Mouse (Mus musculus) G1E (cell line): ENCODE measurements at regions not wholly inside any gene's neighbourhood (a gene's known extent, or its start where the extent isn't known, plus 50 kb on each side); places are given as distances from the start of the nearest gene placed in this dataset.

ENCODE experiments used
- ATAC-seq: 2 replicates; pipeline ENCODE4 v1.8.0; 2016; ENCODE audit warnings: mild to moderate bottlenecking; ENCODE audit not compliant: insufficient number of reproducible peaks, poor library complexity, low FRiP score, severe bottlenecking; ENCODE audit errors: extremely low read depth
- DNase-seq: peaks from one replicate; pipeline ENCODE4 v3.0.0; 2012; ENCODE audit warnings: low spot score
- H3K27me3 ChIP-seq: 2 replicates; pipeline ENCODE4 v1.6.1; 2012; ENCODE audit warnings: mild to moderate bottlenecking, low read length, inconsistent platforms; ENCODE audit not compliant: insufficient read depth
- H3K36me3 ChIP-seq: replicated peaks from 2 replicates; pipeline ENCODE3; 2012; ENCODE audit warnings: mild to moderate bottlenecking, inconsistent platforms
- H3K4me1 ChIP-seq: 2 replicates; pipeline ENCODE4 v1.6.1; 2012; ENCODE audit warnings: low read depth, low read length, inconsistent platforms, mixed read lengths; ENCODE audit not compliant: insufficient read depth
- H3K4me3 ChIP-seq: 2 replicates; pipeline ENCODE4 v1.5.1; 2012; ENCODE audit warnings: low read depth, mild to moderate bottlenecking, inconsistent platforms, low read length, moderate library complexity, mixed read lengths
- H3K9me3 ChIP-seq: replicated peaks from 2 replicates; pipeline ENCODE4 v1.6.1; 2012; ENCODE audit warnings: inconsistent platforms
- CTCF ChIP-seq: IDR thresholded peaks from 2 replicates; pipeline ENCODE4 v1.5.1; 2012; ENCODE audit warnings: low read depth, low read length, inconsistent platforms, mixed read lengths
- GATA1 ChIP-seq: IDR thresholded peaks from 2 replicates; pipeline ENCODE4 v1.6.1; 2012; ENCODE audit warnings: borderline replicate concordance, low read length, inconsistent platforms, mixed read lengths
- GATA2 ChIP-seq: IDR thresholded peaks from 2 replicates; pipeline ENCODE4 v1.6.1; 2012; ENCODE audit warnings: low read depth, low read length, inconsistent platforms, borderline replicate concordance
- POLR2AphosphoS5 ChIP-seq: IDR thresholded peaks from 2 replicates; pipeline ENCODE4 v1.6.1; 2012; ENCODE audit warnings: low read depth, low read length, inconsistent platforms; ENCODE audit not compliant: insufficient replicate concordance
- TAL1 ChIP-seq: conservative IDR thresholded peaks from 2 replicates; pipeline ENCODE4 v1.6.1; 2012; ENCODE audit warnings: low read depth, low read length, inconsistent platforms, mixed read lengths

DNA sequence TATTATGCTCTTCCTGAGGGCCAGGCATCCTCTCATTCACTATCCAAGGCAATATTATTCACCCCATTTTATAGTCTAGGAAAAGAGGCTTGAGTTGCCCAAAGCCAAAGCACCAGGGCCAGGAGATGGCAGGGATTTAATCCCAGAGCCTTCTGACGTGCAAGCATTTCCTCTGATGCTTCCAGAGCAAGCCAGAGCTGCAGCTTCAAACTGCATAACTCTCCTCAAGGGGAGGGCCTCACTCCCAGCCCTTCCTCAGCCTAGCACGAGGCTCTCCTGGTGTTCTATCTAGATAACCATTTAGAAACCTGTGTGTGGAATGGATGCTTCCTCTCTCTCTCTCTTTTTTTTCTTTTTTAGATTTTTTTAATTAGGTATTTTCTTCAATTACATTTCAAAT is 130.0 kb upstream of the Syt13 start:
- peaks cover 4% of the 10 kb centered on the region; the same call in 1 of the 2 replicates for H3K27me3 ChIP-seq
- TF ChIP-seq GATA2 (no peak), TAL1 (no peak), POLR2AphosphoS5 (no peak), GATA1 (no peak), CTCF (no peak)
- H3K36me3 ChIP-seq = no peaks in the 10 kb centered on the region
- H3K9me3 ChIP-seq = no peaks in the 10 kb centered on the region
- DNase-seq = no peak
- H3K4me3 ChIP-seq = no peak overlapping the region
- no peak for ATAC-seq
- H3K4me1 ChIP-seq = no peaks in the 10 kb centered on the region

DNA sequence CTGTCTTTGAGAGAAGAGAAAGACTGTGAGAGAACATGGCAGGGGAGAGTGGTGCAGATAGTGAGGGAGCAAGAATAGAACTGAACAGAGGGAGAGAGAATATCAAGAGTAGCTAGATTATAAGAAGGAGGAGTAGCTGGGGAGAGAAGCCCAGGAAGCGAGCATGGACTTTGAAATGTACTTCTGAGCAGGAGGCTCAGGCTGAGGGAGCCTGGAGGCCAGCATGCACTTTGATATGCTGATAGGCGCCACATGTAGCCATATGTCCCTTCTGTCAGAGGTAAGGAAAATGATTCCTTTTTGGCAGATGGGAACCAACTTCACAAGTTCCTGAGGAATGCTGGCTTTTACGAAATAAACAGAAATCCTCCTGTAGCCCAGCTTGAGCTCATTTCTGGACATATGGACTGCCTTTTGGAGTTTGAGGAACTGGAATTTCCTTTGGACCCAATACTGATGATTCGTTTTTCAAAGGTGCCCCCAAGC is 126.9 kb upstream of the Syt13 start:
- no peaks in the 10 kb centered on the region for H3K9me3 ChIP-seq
- H3K4me1 ChIP-seq = no peaks in the 10 kb centered on the region
- no peak for ATAC-seq

DNA sequence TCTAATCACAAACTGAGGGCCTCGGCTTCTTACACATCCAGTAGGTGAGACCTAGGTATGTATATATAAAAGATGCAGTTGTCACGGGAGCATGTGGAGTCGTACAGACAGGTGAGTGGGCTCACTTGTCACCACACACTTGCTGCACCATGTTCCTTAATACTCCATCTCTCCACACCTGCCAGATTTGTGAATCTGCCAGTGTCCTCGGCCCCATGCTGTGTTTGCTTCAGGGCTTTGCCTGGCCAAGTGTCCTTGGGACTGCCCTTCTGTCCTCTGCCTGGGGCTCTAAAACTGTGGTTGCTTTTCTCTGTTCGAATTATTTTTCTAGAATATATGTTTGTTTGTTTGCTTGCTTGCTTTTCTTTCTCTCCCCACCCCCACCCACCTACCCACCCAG is 126.0 kb upstream of the Syt13 start:
- no peaks in the 10 kb centered on the region for H3K4me1 ChIP-seq
- H3K9me3 ChIP-seq = no peaks in the 10 kb centered on the region
- TF ChIP-seq TAL1 (no peak), CTCF (no peak), POLR2AphosphoS5 (no peak), GATA1 (no peak), GATA2 (no peak)
- DNase-seq (no peak), ATAC-seq (no peak)
- H3K4me3 ChIP-seq = no peak overlapping the region
- no peaks in the 10 kb centered on the region for H3K36me3 ChIP-seq
- peaks cover 11% of the 10 kb centered on the region; the same call in 1 of the 2 replicates for H3K27me3 ChIP-seq

More for the DNA sequence above, 126.9 kb upstream of the Syt13 start:
- Histone ChIP-seq H3K27me3 (peaks cover 11% of the 10 kb centered on the region; the same call in 1 of the 2 replicates), H3K36me3 (no peaks in the 10 kb centered on the region), H3K4me3 (no peak overlapping the region)
- DNase-seq = no peak
- TF ChIP-seq GATA2 (no peak), CTCF (no peak), POLR2AphosphoS5 (no peak), GATA1 (no peak), TAL1 (no peak)

DNA sequence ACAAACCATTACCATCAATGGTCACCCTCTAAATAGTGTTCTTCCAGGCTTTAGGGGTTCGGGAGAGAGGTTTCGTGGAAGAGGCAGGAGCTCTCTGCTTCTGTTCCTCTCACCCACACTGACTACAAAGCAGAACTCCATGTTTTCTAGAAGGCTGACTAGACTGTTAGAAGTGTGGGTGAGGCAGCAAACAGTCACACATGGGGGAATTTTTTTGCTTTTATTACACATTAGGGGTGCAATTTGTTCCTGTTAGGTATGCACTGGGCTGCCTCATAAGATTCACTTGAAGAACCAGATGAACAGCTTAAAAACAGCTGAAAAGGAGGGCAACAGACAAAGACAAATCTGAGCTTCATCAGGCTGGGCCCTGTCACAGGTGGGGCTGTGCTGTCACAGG is 124.5 kb upstream of the Syt13 start:
- no peak for DNase-seq
- ATAC-seq = no peak
- TF ChIP-seq TAL1 (no peak), GATA1 (no peak), GATA2 (no peak), POLR2AphosphoS5 (no peak), CTCF (no peak)
- peaks cover 13% of the 10 kb centered on the region; the same call in 1 of the 2 replicates for H3K27me3 ChIP-seq
- H3K36me3 ChIP-seq = no peaks in the 10 kb centered on the region
- no peaks in the 10 kb centered on the region for H3K4me1 ChIP-seq
- no peaks in the 10 kb centered on the region for H3K9me3 ChIP-seq
- no peak overlapping the region; the same call in 1 of the 2 replicates for H3K4me3 ChIP-seq

DNA sequence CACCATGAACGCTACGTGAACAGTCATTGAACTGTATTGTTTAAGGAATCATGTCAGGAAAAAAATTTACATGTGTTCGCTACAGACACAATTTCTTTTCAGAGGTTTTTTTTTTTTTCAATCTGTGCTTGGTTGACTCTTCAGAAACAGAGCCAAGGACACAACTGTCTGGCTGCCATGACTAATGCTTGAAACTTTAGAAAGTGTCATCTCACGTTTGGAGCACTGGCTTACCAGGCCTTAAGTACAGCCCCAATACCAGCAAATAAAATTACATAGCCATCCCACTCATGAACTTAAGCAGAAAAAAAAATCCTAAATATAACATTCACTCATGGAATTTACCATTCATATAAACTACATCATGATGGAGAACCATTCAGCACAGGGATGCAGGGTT is 115.1 kb upstream of the Syt13 start:
- H3K36me3 ChIP-seq = no peaks in the 10 kb centered on the region
- no peaks in the 10 kb centered on the region for H3K9me3 ChIP-seq
- no peaks in the 10 kb centered on the region for H3K4me1 ChIP-seq
- TF ChIP-seq POLR2AphosphoS5 (no peak), GATA1 (no peak), CTCF (no peak), TAL1 (no peak), GATA2 (no peak)
- 0 out of 2 replicates have a peak, but pooled peaks cover under 1% of the 10 kb centered on the region for H3K27me3 ChIP-seq
- no peak overlapping the region for H3K4me3 ChIP-seq
- ATAC-seq (no peak), DNase-seq (no peak)

DNA sequence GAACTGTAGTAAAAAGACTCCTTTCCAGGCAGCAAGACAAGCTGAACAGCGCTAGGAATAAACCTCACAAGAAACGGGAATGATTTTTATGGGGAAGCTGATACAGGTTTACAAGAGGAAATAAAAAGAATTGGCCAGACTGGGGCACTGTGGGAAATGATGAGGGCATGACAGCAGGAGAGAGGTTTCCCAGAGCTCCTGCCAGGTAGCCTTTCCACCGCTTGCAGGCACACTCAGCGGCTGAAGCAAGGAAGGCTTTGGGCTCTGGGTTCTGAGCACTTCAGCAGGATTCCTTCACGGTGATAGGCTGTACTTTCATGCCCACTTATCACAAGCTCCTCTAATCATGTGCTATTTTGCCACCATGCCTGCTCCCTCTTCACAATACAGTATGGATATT is 114.2 kb upstream of the Syt13 start:
- TF ChIP-seq CTCF = no peak
- no peak for TF ChIP-seq GATA1
- no peak for TF ChIP-seq GATA2
- no peak for TF ChIP-seq TAL1
- TF ChIP-seq POLR2AphosphoS5 = no peak
- no peak for DNase-seq
- no peaks in the 10 kb centered on the region for H3K4me1 ChIP-seq
- no peaks in the 10 kb centered on the region for H3K9me3 ChIP-seq
- ATAC-seq = no peak
- peaks cover 5% of the 10 kb centered on the region; the same call in 1 of the 2 replicates for H3K27me3 ChIP-seq
- H3K36me3 ChIP-seq = no peaks in the 10 kb centered on the region
- H3K4me3 ChIP-seq = no peak overlapping the region

DNA sequence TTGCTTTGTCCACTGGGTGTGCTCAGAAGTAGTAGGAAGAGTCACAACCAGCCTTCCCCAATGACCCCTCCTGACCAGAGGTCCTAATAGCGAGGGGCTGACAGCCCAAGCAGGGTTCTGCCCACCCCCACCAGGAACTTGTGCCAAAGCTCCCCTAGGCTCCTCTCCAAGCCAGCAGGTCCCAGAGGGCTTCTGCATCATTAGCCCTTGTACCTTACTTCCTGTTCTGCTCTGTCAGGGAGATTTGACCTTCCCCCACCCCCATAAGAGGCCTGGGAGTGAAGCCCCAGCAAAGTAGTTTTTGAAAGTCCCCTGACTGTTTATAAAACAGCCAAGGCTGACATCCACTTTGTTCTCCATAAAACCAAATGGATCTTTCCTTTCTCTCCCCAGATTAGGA is 110.0 kb upstream of the Syt13 start:
- TF ChIP-seq TAL1 (no peak), POLR2AphosphoS5 (no peak), GATA2 (no peak), GATA1 (no peak)
- no peak overlapping the region for H3K4me3 ChIP-seq
- no peaks in the 10 kb centered on the region for H3K36me3 ChIP-seq
- H3K4me1 ChIP-seq = no peaks in the 10 kb centered on the region
- H3K9me3 ChIP-seq = no peaks in the 10 kb centered on the region
- peaks cover 12% of the 10 kb centered on the region; the same call in 1 of the 2 replicates for H3K27me3 ChIP-seq
- no peak for ATAC-seq
- no peak for DNase-seq
